Mouse (Mus musculus) kidney, adult 2 months (tissue): ENCODE measurements at regions not wholly inside any gene's neighbourhood (a gene's known extent, or its start where the extent isn't known, plus 50 kb on each side); places are given as distances from the start of the nearest gene placed in this dataset.

Source experiments
- CTCF ChIP-seq: fragments of 200-500 bp; conservative IDR thresholded peaks from 2 replicates; pipeline ENCODE4 v1.5.1; 2011; ENCODE audit warnings: low read depth, mild to moderate bottlenecking, control low read depth, low read length, moderate library complexity, mixed read lengths; ENCODE audit not compliant: insufficient read depth, insufficient read length
- POLR2A ChIP-seq: fragments of 200-500 bp; IDR thresholded peaks from one replicate; pipeline ENCODE4 v1.6.1; 2011; ENCODE audit warnings: low read depth, low read length, control low read depth

- TF ChIP-seq POLR2A, result no peak
- TF ChIP-seq CTCF, result no peak
These were observed 556.5 kb upstream of the Sptlc3 start for GRCm38 (mm10) chr2:138937165-138937564.
